Mouse (Mus musculus) gastrocnemius, adult 18-20 months (tissue): Measurements from ENCODE around the gene Vmn2r10. TPM values are rescaled to one million over a fixed set of nuclear protein-coding genes. Genes with fewer than 3 reads are reported as not detected.
"Not testable (repeated sequence)": the region's sequence is repeated elsewhere in the genome, so short reads cannot be mapped to it uniquely, and the experiment has no call there.

Source experiments
- DNase-seq: peaks from one replicate; pipeline ENCODE4 v3.0.0; 2021; ENCODE audit warnings: low spot score
- long read RNA-seq, 2 experiments: library from polyadenylated mRNA; stranded (forward); transcript quantifications; one replicate each; pipeline ENCODE4 v2.0.0; 2021
- total RNA-seq, 2 experiments: library from RNA; stranded (reverse); gene quantifications; 2 replicates each; pipeline ENCODE4 v1.2.3; 2021

The Vmn2r10 gene
- not detected for total RNA-seq
- long read RNA-seq, experiment 1, result 0 reads
- long read RNA-seq, experiment 2, result 0 reads

GRCm38 (mm10) chr5:109006427-109006826 is at the start of gene Vmn2r10:
TSS of gene Vmn2r10 (minus strand) at chr5:109006527.
- DNase-seq, result not testable (repeated sequence)

GRCm38 (mm10) chr5:109055286-109055685 is 49.0 kb upstream of the Vmn2r10 start:
- DNase-seq, result no peak

DNA sequence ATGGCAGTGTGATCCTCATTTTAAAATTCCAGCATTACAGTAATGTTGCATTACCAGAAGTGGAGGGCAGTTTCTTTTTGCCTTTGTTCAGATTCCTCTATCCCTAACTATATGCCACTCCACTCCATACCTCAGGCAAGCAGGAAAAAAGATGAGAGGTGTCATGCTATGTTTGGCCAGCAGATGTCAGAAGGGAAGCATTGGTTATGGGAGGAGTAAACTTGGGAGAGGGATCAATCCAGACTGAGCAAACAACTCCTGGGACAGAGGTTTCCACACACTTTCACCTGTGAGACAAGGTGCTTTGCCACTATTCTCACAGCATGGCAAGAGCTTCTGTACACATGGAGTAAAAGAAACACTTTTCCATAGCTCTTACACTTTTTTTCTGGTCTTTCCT is 26.3 kb upstream of the Vmn2r10 start:
- no peak for DNase-seq

DNA sequence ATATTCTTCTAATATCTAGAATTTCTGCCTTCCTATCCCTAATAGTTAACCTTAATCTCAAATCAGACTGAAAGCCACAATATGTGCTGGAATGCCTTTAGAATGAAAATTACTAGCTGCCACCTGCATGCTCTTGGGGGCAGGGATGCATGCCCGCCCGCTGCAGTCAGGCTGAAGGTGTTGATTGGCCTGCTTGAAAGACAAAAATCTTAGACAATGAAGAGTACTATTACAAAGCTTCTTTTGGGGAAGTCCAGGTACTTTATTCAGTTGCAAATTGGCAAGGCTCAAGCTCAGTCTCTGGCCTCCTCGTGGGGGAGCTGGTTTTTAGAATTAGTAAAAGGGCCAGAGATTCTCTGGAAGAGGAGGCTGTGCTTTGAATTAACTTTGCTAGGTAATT is 17.4 kb downstream of the Vmn2r10 start:
- DNase-seq, result no peak

Other genes with a start within 250 kb of the Vmn2r10 start
- not detected for gene Rnf212, start 231.5 kb downstream of the Vmn2r10 start, total RNA-seq
- gene Tmed11, start 211.2 kb downstream of the Vmn2r10 start, total RNA-seq, result not detected
- not detected for gene Vmn2r8, start 197.7 kb downstream of the Vmn2r10 start, total RNA-seq
- gene Vmn2r9, start 153.9 kb downstream of the Vmn2r10 start, total RNA-seq, result not detected
- gene Vmn2r11, start 53.0 kb upstream of the Vmn2r10 start, total RNA-seq, result not detected
- gene Vmn2r12, start 91.4 kb upstream of the Vmn2r10 start, total RNA-seq, result not detected
- gene Vmn2r13, start 185.7 kb upstream of the Vmn2r10 start, total RNA-seq, result not detected
- gene Vmn2r14, start 218.2 kb upstream of the Vmn2r10 start, total RNA-seq, result not detected